Mouse (Mus musculus): ENCODE measurements around the gene Atp11a.

- no peak for TF ChIP-seq CTCF (IDR thresholded peaks at IDR 0.05; ENCODE audit: low read depth)
- no peak for TF ChIP-seq EP300 (optimal IDR thresholded peaks at IDR 0.05)
Measured at GRCm38 (mm10) chr8:12917831-12918230, 161.0 kb downstream of the Atp11a start.
